Mouse (Mus musculus): ENCODE data around the gene Dlg4.

GRCm38 (mm10) chr11:69992932-69993331 is 23.8 kb upstream of the Dlg4 start:
- TF ChIP-seq CTCF (IDR thresholded peaks at IDR 0.05; ENCODE audit: low read depth) (no peak), EP300 (IDR thresholded peaks at IDR 0.05; ENCODE audit: low read depth) (no peak)

Data from liver, embryonic 14.5 days (tissue).